Mouse (Mus musculus) cerebellum, adult 11-12 months (tissue): Measurements from ENCODE around the gene Asb17.
"Not testable (repeated sequence)": the region's sequence is repeated elsewhere in the genome, so short reads cannot be mapped to it uniquely, and the experiment has no call there.

Experiments used
- DNase-seq: peaks from one replicate; pipeline ENCODE4 v3.0.0; 2022

Asb17 gene

DNA sequence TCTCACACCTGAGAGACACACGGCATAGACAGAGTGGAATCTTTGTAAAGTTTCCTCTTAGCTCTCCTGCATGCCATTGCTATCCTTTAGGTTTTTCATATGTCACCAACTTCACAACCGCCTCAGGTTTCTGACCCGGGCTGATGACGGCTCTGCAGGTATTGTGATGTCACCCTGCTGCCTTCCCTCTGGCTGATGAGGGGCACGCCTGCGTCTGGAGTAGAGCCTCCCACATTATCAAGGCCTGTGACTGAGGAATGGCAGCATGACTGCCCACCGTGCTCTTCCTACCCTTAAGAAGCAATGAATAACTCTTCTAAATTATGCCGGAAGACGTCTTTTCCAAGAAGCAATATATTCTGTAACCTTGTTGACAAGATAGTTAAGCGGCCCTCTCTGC is at the start of gene Asb17:
TSS of gene Asb17 (plus strand) at position 180 of the 400 bp plus-strand sequence.
- DNase-seq: no peak

- no peak for DNase-seq
Measured at GRCm38 (mm10) chr3:153797574-153797973, 46.4 kb upstream of the Asb17 start.

- no peak for DNase-seq
Measured at GRCm38 (mm10) chr3:153799603-153800002, 44.4 kb upstream of the Asb17 start.

DNA sequence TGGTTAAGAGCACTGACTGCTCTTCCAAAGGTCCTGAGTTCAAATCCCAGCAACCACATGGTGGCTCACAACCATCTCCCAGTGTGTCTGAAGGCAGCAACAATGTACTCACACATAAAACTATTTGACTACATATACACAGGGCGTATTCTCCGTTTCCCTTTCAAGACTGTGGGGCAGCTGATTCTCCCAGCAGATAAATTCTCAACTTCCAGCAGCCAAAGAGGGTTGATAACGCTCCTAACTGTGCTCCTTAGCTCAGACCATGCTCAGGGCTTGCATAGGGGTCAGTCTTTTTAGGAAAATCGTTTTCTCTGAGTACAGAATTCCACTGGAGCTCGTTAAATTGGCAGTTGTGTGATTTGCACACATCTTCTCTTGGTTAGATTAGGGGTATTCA is 43.3 kb upstream of the Asb17 start:
- DNase-seq: no peak

DNA sequence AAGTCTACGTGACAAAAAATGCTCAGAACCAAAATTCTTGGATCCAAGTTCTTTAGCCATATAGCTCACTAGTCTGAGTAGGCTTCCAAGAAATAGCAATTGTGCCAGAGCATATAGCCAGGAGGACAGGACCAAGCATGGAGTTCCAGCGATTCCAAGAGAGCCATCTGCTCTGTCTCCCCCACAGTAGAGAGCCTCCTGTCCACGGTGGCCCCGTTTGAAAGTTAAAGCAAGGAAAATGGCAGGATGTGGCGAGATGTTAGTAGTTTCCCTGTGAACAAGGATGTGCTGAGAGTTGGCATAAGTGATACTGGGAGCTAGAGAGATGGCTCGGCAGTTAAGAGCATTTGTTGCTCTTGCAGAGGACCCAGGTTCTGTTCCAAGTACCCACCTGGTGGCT is 42.5 kb upstream of the Asb17 start:
- no peak for DNase-seq

GRCm38 (mm10) chr3:153802640-153803039 is 41.4 kb upstream of the Asb17 start:
- no peak for DNase-seq

DNA sequence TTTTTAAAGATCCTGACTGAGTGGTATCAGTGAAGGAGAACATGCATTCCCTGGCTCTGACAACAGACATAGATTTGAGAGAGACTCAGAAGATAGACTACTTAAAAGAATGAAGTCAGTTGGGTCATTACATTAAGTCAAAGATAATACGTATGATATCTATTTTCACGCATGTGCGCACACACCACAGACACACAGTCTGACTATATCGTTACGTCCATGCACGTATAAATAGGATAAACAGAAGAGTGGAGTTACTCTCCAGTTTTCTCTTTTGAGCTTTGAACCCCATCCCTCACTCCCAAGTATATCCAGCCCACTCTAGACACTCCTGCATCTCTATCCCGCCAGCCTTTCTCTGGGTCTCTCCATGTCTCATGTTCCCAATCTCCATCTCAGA is 40.0 kb upstream of the Asb17 start:
- no peak for DNase-seq

DNA sequence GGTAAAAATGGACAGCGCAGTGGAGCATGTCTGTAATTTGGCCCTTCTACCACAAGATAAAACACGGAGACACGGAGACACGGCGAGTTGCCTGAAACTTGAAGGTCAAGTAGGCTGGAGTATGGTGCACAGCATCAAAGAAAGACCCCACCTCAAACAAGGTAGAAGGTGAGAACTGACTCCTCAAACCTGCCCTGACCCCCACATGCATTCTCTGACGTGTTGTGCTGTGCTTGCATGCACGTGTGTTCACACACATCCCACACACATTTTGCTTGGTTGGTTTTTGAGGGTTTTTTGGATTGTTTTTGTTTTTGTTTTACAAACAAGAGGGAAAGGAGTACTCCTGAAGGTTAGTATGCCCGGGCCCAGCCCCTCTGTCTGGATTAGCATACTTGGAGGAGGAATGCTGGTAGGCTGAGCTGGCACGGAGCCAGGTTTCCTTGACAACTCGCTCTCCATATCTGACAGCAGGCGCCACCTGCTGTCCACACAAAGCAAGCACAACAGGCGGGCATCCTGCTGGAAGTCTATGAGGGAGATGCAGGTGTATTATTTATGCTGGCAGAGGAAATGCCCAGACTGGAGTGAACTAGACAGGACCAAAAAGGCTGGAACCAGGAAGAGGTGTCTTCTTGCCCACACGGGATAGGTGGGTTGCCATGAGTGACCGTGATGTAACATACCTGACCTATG is 37.8 kb upstream of the Asb17 start:
- DNase-seq: peak; percentile 82

DNA sequence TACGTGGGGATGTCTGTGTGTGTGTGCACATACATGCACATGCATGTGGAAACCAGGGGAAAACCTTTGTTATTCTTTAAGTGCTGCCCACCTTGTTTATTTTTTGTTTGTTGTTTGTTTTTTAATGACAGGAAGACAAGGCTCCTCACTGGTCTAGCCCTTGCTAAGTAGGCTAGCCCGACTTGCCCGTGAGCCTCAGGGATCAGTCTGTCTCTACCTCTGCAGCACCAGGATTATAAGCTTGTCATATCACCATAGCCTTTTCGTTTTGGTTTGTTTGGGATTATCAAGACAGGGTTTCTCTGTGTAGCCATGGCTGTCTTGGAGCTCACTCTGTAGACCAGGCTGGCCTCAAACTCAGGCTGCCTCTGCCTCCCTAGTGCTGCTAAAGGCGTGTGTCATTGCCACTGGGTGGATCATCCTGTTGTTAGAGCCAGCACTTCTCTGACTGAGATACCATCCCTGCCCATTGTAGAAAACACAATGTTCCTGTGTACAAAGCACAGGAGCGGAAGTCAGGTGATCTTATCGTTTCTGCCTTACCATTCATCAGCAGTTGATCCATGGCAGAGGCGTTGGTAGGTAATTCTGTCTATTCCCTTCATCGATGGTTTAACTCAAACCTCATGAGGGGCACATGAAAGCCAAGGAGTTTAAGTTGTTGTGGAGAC is 37.1 kb upstream of the Asb17 start:
- DNase-seq: no peak

- DNase-seq: no peak
Measured at GRCm38 (mm10) chr3:153807444-153808149, 36.4 kb upstream of the Asb17 start.

- no peak for DNase-seq
Measured at GRCm38 (mm10) chr3:153808406-153808805, 35.6 kb upstream of the Asb17 start.

- DNase-seq: no peak
Measured at GRCm38 (mm10) chr3:153814026-153814425, 30.0 kb upstream of the Asb17 start.

DNA sequence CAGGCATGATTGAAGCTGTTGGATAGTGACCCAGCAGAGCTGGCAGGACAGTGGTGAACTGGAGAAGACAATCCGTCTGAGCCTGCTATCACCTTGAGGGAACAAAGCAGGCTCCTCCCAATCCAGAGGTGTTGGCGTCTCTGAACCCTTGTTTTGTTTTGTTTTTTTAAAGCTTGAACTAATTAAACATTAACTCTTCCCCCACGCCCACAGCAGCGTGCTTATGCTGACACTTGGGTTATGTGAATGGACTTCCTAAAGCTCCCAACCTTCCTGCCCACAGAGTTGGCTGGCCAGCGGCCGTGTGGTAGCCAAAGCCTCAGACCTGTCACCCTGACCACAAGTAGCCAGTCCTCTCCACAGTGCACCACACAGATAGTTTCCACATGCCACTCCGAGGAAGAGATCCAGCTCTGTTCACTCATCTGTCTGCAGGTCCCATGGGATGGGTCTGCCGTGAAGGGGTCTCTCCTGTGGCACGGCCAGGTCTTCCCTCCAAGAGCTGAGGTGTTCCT is 26.6 kb upstream of the Asb17 start:
- DNase-seq: no peak

DNA sequence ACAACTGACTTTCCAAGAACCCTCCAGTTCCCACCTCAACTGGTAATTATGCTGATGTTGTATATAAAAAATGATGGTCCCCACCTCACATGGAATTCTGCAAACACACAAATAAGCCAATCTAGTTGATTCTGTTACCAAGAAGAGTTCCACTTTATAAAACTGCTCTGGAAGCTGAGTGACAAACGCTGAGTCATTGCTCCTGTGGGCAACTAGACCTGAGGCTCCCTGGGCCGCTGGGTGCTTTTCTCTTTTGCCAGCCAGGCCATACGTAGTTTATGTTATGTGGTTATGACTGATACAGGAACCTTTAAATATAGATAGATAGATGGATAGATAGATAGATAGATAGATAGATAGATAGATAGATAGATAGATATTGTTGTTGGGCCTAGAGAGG is 25.3 kb upstream of the Asb17 start:
- DNase-seq: no peak

DNA sequence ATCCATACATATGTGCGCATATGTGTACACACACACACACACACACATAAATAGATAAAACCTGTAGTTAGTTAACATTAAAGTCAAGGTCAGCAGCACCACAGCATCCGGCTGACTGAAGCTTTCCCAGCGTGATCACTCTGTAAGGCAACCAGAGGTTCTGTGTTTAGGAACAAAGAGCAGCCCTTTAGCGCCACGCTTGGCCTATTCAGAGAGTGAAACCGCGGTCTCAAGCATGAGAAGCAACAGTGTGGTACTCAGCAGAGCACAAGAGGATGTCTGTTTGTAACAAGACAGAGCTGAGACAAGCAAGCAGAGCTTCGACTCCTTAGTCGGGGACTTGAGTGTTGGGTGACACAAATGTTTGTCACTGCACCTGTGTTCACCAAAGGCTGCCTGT is 24.6 kb upstream of the Asb17 start:
- no peak for DNase-seq

GRCm38 (mm10) chr3:153823671-153824515 is 20.1 kb upstream of the Asb17 start:
- no peak for DNase-seq

GRCm38 (mm10) chr3:153825197-153825596 is 18.8 kb upstream of the Asb17 start:
- no peak for DNase-seq

DNA sequence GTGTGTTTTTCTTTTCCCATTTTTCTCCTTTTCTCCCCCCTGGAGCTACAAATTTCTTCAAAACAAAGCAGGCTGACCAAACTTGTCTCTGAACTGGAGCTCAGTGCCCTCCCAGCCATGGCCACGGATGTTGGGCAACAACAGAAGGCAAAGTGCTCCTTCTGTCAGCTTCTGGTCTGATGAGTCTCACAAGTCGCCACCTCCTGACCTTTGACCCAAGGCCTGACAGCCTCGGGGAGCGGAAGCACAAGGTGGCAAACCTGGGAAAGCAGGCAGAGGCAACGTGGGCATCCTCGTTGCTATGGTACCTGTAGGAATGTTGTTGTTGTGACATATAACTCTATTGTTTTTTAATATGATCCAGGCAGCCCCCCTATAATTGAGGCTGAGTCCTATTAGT is 17.4 kb upstream of the Asb17 start:
- no peak for DNase-seq

DNA sequence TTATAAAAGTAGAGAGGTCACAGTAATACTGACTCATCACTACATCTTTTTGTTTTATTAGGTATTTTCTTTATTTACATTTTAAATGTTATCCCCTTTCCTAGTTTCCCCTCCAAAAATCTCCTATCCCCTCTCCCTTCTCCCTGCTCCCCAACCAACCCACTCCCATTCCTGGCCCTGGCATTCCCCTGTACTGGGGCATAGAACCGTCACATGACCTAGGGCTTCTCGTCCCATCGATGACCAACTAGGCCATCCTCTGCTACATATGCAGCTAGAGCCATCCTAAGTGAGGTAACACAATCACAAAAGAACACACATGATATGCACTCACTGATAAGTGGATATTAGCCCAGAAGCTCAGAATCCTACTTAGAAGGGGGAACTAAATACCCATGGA is 14.2 kb upstream of the Asb17 start:
- DNase-seq: not testable (repeated sequence)

DNA sequence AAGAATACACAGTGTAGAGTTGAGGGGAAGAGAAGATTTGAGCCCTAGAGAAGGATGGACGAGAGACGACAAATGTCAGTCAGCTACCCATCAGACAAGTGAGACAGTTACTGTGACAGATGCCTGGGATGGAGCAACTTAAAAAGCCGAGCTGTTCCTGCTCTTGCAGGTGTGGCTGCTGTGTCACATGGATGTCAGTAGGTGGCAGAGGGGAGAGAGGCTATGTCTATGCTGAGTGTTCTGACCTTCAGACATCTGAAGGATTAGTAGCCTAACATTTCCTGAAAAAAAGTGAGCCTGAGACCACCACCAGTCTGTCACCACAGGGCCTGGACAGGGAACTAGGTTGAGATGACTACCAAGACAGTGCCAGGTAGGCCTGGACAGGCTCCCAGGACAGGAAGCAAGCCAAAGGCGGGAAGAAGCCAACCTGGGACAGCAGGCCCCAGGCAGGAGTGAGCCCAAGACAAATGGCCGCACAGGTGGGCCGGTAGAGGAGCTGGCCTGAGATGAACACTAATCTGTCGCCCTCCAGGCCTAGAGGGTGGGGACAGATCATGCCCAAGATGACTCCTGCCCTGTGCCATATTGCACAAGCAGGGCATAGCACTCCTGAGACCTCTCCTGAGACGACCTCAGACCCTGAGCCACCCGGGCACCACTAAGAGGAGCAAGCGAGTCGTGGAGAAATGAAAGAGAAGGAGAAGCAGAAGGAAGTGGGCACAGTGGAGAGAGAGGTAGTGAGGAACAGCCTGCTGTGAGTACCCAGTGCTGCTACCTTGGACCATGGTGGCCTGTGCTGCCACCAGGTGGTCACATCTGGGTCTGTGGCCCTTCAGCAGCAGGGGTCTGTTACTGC is 12.8 kb upstream of the Asb17 start:
- peak; percentile 93 for DNase-seq

DNA sequence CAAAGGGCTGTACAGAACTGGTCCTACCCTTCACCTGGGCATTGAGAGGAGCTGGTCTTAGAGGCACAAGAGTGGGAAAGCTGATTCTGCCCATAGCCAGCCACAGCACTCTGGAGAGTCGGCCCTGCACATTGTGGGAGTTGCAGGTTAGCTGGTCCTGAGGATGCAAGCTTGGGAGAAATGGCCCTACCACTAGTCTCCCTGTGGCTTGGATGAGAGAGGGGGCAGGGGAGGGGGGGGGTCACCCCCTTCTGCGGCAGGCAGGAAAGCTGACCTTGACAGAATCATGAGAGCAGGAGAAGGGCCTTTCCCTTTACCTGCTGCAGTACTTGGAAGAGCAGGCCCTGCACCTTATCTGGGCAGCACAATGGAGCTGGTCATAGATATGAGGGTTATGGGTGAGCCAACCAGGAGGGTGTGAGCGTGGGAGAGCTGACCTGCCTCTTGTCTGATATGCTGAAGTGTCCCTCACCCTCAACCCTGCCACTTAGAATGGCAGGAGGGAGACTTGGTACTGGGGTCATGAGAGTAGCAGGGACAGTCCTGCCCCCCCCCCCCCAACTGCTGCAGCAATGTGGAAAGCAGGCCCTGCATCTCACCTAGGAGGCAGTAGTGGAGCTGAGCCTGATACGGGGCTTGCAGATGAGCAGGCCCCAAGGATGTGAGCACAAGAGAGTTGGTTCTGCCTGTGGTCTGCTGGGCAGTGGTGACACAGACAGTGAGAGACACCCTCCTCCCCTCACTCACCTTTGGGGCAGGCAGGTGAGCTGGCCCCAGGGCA is 11.9 kb upstream of the Asb17 start:
- peak; percentile 23 for DNase-seq
